Mouse (Mus musculus): ENCODE data around the gene Mgat5.

Mgat5 gene

DNA sequence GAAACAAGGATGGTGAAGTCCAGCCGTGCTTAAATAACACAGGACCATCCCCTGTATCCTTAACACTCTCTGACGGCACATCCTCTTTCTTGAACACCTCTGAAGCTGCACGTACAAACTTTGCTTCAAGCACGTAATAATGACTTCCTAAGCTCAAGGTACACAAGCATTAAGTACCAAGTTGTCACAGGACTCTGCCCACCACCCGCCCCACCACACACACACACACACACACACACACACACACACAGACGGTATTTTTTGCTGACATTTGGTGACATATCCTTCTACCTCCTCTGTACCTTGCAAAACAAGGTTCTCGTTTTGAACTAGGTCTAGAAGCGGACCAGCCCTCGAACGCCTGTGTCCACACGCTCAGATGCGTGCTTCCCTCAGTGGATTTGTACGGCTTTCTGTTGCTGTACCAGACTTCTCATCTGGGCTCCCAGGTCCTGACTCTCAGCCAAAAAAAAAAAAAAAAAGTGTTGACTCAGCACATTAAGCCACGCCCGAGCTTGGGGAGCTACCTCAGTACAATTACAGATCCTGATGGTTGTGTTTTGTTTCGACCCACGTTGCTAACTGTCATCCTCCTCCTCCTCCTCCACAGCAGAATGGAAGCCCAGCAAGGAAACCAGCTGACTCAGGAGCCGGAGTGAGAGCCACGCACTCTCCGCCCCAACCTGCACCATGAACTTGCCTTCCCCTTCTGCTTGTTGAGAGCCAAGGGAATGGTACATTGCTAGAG, 101.4 kb downstream of the Mgat5 start:
- DNase-seq (ENCODE audit: low spot score in 2 of 2) = no peak

DNA sequence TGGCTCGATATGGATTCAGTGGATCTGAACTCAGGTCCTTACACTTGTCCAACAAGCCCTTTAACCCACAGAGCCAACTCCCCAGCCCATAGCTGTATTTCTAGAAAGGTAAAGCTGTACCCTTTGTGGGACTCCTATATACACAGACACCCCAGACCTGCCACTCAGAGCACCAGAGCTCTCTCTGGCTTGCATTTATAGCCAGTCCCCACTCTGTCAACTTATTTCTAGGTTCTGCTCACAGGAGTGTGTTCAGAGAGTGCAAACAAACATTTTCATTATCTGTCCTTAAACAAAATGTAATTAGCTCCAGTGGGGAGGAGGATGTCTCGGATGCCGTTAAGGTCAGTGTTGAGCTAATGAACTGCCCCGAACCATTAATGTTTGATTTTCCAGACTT, 102.5 kb downstream of the Mgat5 start:
- no peak for DNase-seq (ENCODE audit: low spot score in 2 of 2)

DNA sequence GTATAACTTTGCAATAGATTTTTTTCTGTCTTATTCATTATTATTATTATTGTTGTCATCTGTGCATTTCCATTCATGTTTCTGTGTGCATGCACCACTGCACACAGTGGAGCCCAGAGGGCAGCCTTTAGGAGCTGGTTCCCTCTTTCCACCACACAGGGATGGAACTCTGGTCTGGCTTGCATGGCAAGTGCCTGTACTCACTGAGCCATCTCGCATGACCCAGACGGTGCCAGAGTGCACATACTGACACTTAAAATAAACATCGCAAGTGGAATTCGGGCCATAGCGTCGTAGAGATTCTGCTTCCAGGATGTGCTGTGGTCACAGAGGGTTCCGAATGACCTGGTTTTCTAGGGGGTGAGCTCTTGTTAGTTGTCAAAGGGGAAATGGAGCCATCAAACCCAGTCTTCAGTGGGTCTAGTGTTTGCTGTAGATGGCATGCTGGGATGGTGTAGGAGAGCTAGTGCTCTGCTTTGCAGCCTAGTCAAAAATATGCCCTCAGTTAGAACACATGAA, 103.5 kb downstream of the Mgat5 start:
- DNase-seq (ENCODE audit: low spot score in 2 of 2) = no peak

DNA sequence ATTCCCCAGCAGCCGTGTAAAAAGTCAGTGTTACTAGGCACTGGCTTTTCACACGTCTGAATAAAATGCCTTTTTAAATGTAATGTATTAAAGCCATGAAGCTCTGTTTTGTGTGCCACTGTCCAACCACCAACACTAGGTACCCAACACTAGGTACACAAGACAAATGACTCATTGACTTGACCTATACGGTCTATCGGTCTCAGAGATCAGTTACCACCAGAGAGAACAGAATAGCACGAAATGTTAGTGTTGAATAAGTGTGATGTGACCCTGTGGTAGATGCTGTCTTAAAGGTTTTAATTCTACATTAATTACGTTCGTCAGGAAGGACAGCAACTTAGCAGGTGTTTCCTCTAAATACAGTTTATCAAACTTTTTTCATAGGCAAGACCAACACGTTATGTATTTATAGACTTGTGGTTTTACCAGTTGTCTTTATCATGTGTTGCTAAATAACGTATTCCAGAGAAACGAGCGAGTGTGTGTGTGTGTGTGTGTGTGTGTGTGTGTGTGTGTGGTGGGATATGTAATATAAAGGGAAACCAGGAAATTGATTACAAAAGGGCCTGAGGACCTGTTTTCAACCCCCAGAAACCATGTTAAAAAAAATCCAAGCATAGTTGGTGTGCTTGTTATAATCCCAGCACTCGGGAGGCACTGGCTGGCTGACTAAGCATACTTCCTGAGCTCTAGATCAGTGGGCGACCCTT, 104.3 kb downstream of the Mgat5 start:
- DNase-seq (ENCODE audit: low spot score in 2 of 2) = no peak

DNA sequence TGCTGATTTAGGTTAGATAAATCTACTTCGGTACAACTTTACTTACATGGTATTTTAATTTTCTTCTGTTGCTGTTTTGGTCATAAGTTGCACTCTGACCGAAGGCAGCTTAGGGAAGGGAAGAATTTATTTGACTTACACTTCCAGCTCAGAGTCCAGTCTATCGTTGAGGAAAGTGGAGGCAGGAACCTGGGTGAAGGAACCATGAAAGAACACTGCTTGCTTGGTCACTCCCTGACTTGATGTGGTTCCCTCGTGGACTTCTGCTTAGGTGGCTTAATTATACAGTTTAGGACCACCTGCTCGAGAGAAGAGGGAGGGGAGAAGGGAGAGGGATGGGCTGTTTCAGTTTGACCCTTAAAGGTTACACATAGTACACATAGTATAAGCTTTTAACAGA, 105.2 kb downstream of the Mgat5 start:
- no peak for DNase-seq (ENCODE audit: low spot score in 2 of 2)

DNA sequence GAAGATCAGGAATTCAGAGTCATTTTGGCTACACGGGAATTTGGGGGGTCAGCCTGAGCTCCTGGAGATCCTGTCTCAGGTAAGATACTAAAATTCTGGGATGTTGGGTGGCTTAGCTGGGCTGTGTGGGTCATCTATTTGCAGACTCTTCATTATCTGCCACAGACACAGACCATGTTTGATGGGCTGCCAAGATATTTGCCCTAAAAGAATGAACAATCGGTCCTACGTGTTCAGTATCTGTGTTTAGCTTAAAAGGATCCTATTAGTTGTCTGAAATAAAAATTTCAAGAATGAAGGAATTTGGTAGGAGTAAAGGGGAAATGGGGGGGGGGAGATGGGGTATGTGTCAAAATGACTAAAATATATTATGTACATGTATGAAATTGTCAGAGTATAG, 105.9 kb downstream of the Mgat5 start:
- no peak for DNase-seq (ENCODE audit: low spot score in 2 of 2)

DNA sequence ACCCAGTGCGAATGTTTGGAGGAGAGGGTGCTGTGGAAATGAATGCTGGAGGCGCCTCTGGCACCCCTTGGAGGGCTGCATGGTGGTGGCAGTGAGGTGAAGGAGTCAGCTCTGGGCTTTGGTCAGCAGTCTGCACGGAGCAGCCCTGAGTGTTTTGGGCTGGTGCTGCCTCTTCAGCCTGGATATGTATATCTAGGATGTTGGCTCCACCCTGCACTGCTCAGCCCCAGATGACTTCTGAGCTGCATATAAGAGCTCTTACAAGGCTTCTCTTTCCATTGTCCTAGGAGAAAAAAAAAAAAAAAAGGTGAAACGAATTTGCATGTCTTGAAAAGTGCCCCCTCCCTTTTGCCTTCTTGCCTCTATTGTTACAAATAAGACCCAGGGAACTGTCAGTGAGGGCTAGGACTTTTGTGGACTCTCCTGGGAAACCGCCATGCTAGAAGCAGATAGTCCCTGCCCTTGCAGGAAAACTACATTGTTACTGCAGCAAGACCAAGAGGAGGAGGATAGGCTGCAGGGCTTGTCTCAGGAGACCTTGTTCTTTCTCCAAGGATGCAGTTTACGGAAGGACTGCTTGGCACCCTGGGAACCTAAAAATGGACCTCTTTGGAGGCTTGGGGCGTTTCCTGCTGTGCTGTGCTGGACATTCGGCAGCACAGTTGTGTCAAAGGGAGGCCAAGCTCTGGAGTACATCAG, 109.0 kb downstream of the Mgat5 start:
- no peak for DNase-seq (ENCODE audit: low spot score in 2 of 2)

DNA sequence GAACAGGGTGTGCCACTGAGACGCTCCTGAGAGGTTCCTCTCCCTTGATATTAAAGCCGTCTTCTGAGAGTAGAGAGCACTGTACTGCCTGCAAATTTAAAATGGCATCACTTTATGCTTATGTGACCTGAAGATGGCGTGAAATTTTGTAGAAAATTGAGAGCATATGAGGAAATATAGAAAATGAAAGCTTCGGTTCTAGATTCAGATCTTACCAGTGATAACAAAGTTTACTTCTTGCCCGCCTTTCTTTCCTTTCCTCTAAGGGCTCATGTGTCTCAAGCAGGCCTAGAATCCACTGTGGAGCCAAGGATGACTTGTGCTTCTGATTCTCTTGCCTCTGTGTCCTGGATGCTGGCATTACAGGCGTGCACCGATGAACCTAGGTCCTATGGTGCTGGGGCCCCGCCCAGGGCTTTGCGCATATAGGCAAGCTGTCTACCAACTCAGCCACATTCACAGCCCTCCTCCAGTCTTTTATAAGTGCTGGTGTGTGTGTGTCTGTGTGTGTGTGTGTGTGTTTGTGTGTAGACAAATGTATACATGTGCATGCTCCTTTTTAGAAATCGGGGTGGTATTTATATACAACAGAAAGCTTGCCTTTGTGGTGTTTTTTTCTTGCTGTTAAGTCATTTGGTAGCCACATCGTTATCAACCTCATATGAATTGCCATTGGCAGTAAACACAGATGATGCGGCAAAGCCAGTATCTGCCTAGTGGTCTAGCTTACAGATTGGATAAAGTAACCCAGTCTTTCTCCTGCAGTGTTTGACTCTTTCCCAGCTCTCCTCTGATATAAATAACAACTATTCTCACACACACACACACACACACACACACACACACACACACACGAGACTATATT, 111.2 kb downstream of the Mgat5 start:
- DNase-seq (ENCODE audit: low spot score in 2 of 2) = no peak

DNA sequence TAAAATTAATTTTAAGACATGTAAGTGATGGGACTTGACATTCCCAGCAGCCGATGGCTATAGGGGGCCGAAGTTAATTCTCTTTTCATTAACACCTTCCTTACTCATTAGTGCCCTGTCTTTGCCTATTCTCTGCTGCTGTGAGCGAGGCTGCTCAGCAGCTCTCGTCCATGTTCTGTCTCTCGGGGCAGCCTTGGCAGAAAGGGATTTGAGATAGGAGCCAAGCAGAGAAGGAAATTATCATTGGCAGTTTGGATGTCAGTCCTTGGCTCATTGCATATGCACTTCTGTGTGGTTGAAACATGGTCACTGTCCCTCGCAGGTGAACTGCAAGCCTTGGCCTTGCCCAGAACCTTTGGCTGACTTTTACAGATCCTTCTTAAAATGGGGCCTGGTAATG, 111.8 kb downstream of the Mgat5 start:
- DNase-seq (ENCODE audit: low spot score in 2 of 2) = no peak

DNA sequence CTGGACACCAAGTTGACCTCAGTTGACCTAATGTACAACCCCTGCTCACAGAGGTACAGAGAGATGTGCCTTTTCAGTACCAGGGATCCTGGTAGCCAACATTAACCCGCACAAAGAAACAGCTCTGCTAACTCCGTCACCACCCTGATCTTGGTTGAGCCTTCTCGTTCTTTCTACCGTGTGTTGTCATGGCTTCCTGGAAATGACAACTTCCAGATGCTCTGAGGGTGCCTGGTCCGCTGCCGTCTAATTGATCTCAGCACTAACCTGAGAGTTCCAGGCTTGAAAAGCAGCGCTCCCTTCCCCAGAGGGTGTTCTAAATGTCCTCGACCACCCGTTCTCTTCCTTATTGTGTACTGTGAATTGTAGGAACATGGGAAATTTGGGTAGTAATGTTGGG, 112.7 kb downstream of the Mgat5 start:
- DNase-seq (ENCODE audit: low spot score in 2 of 2) = no peak

DNA sequence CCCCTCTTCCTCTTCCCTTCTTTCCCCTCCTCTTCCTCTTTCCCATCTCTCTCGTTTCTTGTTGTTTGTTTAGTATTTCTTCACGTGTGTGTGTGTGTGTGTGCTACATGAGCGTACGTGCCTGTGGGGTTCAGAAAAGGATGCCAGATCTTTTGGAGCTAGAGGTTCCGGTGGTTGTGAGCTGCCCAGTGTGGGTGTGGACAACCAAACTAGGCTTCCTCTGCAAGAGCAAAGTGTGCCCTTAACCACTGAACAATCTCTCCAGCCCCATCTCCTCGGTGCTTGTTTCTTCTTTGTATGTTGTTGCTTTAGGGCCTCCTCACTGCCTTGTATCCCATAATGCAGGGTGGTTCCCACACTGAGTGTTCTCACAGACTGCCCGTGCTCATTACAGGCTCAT, 113.7 kb downstream of the Mgat5 start:
- DNase-seq (ENCODE audit: low spot score in 2 of 2) = no peak

DNA sequence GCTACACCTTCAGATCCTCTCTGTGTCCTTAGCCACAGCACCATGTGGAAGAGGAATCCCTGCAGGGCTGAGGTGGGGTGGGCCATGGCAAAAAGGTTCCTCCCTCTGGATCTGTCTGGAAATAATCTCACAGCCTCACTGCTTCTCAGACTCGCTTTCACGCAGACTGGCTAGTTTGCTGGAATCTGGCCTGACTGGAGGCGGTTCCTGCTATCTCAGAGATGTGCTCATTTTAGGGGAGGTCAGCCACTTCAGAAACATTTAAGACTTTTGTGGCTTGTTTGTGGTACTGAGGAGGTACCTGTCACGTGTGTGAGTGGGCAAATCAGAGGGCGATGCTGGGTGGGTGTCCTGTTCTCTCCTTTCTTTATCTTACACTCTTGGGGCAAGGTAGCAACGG, 115.0 kb downstream of the Mgat5 start:
- no peak for DNase-seq (ENCODE audit: low spot score in 2 of 2)

DNA sequence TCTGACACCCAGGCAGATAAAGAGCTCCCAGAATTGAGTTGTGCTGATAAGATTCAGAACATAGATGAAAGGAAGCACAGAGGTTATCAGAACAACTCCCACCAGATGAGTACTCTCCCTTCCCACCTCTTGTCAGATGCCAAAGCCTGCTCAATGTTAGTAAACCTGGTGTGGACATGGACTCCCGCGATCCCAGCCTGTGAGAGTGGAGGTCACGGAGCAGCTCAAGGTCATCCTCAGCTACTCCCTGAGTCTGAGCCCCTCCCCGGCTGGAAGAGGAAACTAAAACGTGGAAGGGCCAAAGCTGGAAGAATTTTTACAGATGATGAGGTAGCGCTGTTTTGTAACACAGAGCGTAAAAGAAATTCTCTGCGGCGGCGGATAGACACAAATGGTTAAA, 116.1 kb downstream of the Mgat5 start:
- no peak for DNase-seq (ENCODE audit: low spot score in 2 of 2)

DNA sequence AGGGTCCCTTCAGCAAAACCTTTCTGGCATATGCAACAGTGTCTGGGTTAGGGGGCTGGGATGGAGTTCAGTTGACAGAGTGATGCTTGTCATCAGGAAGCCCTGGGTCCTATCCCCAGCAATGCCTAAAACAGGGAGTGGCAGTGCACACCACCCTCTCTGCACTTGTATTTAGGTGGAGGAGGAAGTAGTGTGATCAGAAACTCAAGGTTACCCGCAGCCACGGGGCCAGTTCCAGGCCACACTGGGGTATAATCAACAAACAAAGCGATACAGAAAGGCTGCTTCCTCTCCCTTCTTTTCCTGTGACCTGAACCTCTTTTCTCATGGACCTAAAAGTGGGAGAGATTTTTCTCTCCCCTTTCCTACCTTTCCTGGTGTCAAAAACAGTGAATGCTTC, 116.8 kb downstream of the Mgat5 start:
- no peak for DNase-seq (ENCODE audit: low spot score in 2 of 2)

DNA sequence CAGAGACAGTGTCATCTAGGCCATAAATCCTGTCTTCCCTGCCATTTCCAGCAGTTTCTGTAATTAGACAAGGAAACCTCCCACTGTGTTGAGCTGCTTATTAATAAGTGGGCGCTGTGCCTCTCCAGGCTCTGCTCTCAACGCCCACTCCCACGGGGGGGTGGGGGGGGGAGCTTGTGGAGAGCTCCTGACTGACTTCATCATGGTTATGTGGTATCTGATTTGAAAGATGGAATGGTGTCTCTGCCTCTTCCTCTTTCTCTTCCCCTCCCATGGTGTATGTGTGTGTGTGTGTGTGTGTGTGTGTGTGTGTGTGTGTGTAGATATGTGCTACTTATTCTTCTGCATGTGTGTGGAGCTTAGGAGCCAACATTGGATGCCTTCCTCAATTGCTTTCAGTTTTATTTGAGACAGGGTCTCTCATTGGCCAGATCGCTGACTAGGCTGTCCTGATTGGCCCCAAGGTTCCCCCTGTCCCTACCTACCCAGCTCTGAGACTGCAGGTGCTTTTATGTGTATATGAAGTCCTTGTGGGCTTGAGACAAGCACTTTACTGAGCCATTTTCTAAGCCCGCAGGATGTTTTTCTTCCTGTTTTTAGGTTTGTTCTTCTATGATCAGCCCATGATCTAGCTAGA, 117.5 kb downstream of the Mgat5 start:
- no peak for DNase-seq (ENCODE audit: low spot score in 2 of 2)

DNA sequence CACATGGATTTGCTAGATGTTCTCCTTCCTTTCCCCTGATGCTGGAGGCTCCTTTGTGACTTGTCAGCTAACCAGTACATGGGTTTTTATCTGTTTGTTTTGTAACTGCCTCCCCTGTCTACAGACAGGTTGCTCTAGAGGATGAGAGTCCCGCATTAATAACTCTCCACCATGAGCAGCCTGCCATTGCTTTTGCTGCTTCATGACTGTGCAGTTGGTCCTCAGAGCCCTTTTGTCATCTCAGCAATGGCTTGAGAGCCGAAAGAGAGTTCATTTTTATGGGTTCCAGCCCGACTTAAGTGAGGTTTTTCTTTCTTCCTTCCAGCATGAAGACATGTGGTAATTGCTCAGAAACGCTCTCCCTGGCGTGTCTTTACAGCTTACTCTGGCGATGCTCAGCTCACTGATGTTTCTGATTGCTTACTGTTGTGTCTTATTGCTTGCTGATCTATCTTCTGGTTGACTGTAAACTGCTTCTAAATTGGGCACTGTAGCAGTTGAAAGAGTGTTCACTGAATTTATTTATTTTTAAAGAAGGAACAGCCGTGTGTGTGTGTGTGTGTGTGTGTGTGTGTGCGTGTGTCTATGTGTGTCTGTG, 120.9 kb downstream of the Mgat5 start:
- DNase-seq (ENCODE audit: low spot score in 2 of 2) = no peak

DNA sequence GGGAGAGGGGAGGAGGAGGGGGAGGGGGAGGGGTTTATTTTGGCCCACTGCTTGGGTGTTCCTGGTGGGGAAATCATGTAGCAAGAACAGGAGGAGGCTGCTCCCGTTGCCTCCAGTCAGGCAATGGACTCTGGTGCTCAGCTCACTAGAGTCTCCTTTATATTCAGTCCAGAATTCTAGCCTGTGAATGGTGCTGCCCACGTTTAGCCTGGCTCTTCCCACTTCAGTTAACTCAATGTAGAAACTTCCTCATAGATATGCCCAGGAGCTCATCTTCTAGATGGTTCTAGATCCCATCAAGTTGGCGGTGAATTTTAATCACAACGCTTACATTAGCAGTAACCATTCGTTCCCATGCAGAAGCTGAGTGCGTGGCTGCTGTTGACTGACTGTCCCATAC, 123.0 kb downstream of the Mgat5 start:
- no peak for DNase-seq (ENCODE audit: low spot score in 2 of 2)

DNA sequence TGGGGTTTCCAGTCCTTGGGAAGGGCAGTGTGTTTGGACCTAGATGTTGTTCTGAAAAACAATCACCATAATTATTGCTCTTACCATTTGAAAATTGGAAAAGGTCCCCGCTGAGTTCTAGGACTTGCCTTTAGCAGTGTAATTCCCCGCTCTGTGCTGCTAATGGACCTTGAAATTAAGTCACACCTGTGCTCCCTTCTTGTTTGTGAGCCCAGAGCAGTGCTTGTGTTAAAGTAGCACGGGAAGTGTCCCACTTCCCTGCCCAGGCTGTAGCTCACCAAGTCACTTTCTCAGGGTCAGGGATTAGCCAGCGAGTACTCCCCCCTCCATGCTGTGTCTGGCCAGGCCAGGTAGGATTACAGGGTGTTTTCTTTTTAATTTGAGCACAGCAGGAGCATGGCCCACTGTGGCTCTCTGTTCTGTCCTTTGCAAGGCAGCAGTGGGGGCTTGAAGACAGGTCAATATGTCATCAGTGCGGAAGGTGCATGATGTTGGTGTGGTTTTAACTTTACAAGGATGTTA, 123.6 kb downstream of the Mgat5 start:
- no peak for DNase-seq (ENCODE audit: low spot score in 2 of 2)

DNA sequence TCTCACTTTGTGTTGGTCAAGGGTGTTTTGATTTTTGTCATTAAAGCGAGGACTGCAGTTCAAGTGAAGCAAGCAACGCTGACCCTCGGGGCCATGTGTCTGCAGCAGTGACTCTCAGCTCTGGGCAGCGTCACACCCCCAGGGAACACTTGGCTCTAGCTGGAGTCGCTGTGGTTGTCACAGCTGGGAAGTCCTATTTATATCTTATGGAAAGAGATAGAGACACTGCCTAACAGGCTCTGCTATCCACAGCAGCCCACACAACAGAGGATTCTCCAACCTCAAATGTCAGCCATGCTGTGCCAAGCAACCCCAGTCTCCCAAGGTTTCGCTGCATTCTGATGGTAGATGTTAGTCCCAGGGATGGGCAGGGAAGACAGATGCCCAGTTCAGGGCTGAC, 125.0 kb downstream of the Mgat5 start:
- DNase-seq (ENCODE audit: low spot score in 2 of 2) = no peak

DNA sequence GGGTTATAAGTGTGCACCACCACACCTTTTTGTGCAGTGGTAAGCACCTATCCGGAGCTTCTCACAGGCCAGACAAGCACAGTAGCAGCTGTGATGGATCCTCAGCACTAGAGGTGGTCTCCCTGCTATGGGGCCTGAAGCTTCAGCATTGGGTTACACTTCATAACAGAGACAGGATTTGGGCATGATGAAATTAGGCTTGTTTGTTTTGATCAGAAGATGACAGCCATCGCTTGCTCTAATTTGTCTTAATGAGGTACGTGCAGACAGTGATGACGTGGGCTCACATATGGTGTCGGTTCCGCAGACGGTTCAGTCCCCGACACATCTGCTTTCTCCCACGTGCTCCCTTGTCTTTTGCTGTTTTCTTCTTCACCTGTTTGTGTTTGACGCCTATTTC, 132.9 kb downstream of the Mgat5 start:
- no peak for DNase-seq (ENCODE audit: low spot score in 2 of 2)

All from spleen, postnatal 14 days (tissue).